Mouse (Mus musculus) liver, embryonic 16.5 days (tissue): ENCODE data around the gene Msx2. TPM values are rescaled to one million over a fixed set of nuclear protein-coding genes. Genes with fewer than 3 reads are reported as not detected.
A peak's percentile ranks its signal among the peaks of the same experiment; 100 is the strongest.

Experiments
- ATAC-seq: fragments of 200-750 bp; cut with Nextera tagmentation; 2 replicates; pipeline ENCODE4 v1.8.0; 2017; ENCODE audit warnings: low read depth, mild to moderate bottlenecking, moderate number of reproducible peaks, moderate library complexity
- H3K27ac ChIP-seq: fragments of 300-500 bp; sonication (generic); 2 replicates; pipeline ENCODE4 v1.5.1; 2014; ENCODE audit warnings: mild to moderate bottlenecking, low read length
- H3K27me3 ChIP-seq: fragments of 300-500 bp; sonication (generic); 2 replicates; pipeline ENCODE4 v1.6.1; 2014; ENCODE audit warnings: low read depth, low read length, mixed read lengths; ENCODE audit not compliant: control insufficient read depth, insufficient read depth
- H3K36me3 ChIP-seq: fragments of 300-500 bp; sonication (generic); 2 replicates; pipeline ENCODE4 v1.6.1; 2014; ENCODE audit warnings: mild to moderate bottlenecking; ENCODE audit not compliant: control insufficient read depth, insufficient read depth
- H3K4me1 ChIP-seq: fragments of 300-500 bp; sonication (generic); 2 replicates; pipeline ENCODE4 v1.6.1; 2014; ENCODE audit warnings: low read depth, low read length, mixed read lengths; ENCODE audit not compliant: control insufficient read depth
- H3K4me2 ChIP-seq: fragments of 300-500 bp; sonication (generic); 2 replicates; pipeline ENCODE4 v1.6.1; 2014; ENCODE audit warnings: low read depth, low read length, mixed read lengths
- H3K4me3 ChIP-seq: fragments of 300-500 bp; sonication (generic); 2 replicates; pipeline ENCODE4 v1.5.1; 2014; ENCODE audit warnings: low read depth, mild to moderate bottlenecking, low read length
- H3K9ac ChIP-seq: fragments of 300-500 bp; sonication (generic); 2 replicates; pipeline ENCODE4 v1.6.1; 2014; ENCODE audit warnings: low read depth, low read length
- H3K9me3 ChIP-seq: fragments of 300-500 bp; sonication (generic); replicated peaks from 2 replicates; pipeline ENCODE4 v1.6.1; 2016; ENCODE audit warnings: low read length; ENCODE audit not compliant: control insufficient read depth
- WGBS: fragments of 180-500 bp; shearing (Covaris S2); extraction: QIAGEN DNeasy Blood & Tissue Kit; methylation state at CpG from one replicate; pipeline ENCODE4 v1.1.7; 2014; ENCODE audit not compliant: insufficient replicate concordance; 5-methylcytosine and 5-hydroxymethylcytosine counted together
- polyA plus RNA-seq: library from polyadenylated mRNA; unstranded; fragments of >200 nt; fragmentation: Nextera tagmentation; extraction: Ambion mirVana; gene quantifications from 2 replicates; pipeline ENCODE4 v1.2.1, GENCODE M21; 2015

Gene Msx2
- polyA plus RNA-seq, 1 experiment from 2014 or later, result not detected

- ATAC-seq, result no peak
- H3K27ac ChIP-seq, result no peak overlapping the region
- H3K27me3 ChIP-seq, result no peaks in the 10 kb centered on the region
- no peaks in the 10 kb centered on the region for H3K4me1 ChIP-seq
- H3K4me2 ChIP-seq, result no peak overlapping the region
- H3K9me3 ChIP-seq, result no peaks in the 10 kb centered on the region
- H3K4me3 ChIP-seq, result no peak overlapping the region
- WGBS, result 47% methylated on average over 3 of the region's 3 CpGs
- H3K9ac ChIP-seq, result no peak overlapping the region
- no peaks in the 10 kb centered on the region for H3K36me3 ChIP-seq
Observed at GRCm38 (mm10) chr13:53501057-53501456, 28.2 kb upstream of the Msx2 start.

GRCm38 (mm10) chr13:53486512-53486911 lies 13.6 kb upstream of the Msx2 start:
- Histone ChIP-seq H3K27me3 (no peaks in the 10 kb centered on the region), H3K4me1 (no peaks in the 10 kb centered on the region), H3K27ac (no peak overlapping the region), H3K4me2 (no peak overlapping the region), H3K9me3 (no peaks in the 10 kb centered on the region), H3K4me3 (no peak overlapping the region), H3K9ac (no peak overlapping the region), H3K36me3 (no peaks in the 10 kb centered on the region)
- ATAC-seq, result no peak
- 41% methylated on average over 4 of the region's 4 CpGs for WGBS

- no peak overlapping the region for H3K27ac ChIP-seq
- no peak overlapping the region for H3K9ac ChIP-seq
- peak overlapping the region; percentile 50 for H3K4me2 ChIP-seq
- H3K4me1 ChIP-seq, result no peaks in the 10 kb centered on the region; the same call in 1 of the 2 replicates
- peak overlapping the region; percentile 36 for H3K4me3 ChIP-seq
- H3K36me3 ChIP-seq, result no peaks in the 10 kb centered on the region
- H3K27me3 ChIP-seq, result peaks cover 69% of the 10 kb centered on the region
- no peak for ATAC-seq
- no peaks in the 10 kb centered on the region for H3K9me3 ChIP-seq
- WGBS, result under 1% methylated on average over 37 of the region's 37 CpGs
Observed at GRCm38 (mm10) chr13:53475701-53476188, 2.9 kb upstream of the Msx2 start.

- H3K27me3 ChIP-seq, result peaks cover 82% of the 10 kb centered on the region
- no peaks in the 10 kb centered on the region for H3K36me3 ChIP-seq
- no peak overlapping the region for H3K4me3 ChIP-seq
- no peak overlapping the region for H3K9ac ChIP-seq
- H3K4me2 ChIP-seq, result no peak overlapping the region
- no peaks in the 10 kb centered on the region for H3K9me3 ChIP-seq
- H3K27ac ChIP-seq, result no peak overlapping the region
- no peak for ATAC-seq
- 14% methylated on average over 6 of the region's 6 CpGs for WGBS
- no peaks in the 10 kb centered on the region; the same call in 1 of the 2 replicates for H3K4me1 ChIP-seq
Observed at GRCm38 (mm10) chr13:53474491-53474890, 1.6 kb upstream of the Msx2 start.

GRCm38 (mm10) chr13:53473991-53474390 lies 1.1 kb upstream of the Msx2 start:
- Histone ChIP-seq H3K4me2 (no peak overlapping the region), H3K4me1 (no peaks in the 10 kb centered on the region; the same call in 1 of the 2 replicates), H3K4me3 (no peak overlapping the region), H3K27ac (no peak overlapping the region), H3K9ac (no peak overlapping the region), H3K27me3 (peaks cover 87% of the 10 kb centered on the region), H3K36me3 (no peaks in the 10 kb centered on the region), H3K9me3 (no peaks in the 10 kb centered on the region)
- no peak for ATAC-seq
- 13% methylated on average over 5 of the region's 5 CpGs for WGBS

- 8% methylated on average over 4 of the region's 4 CpGs for WGBS
- no peak overlapping the region for H3K9ac ChIP-seq
- H3K4me1 ChIP-seq, result no peaks in the 10 kb centered on the region; the same call in 1 of the 2 replicates
- H3K4me2 ChIP-seq, result no peak overlapping the region
- no peak overlapping the region for H3K27ac ChIP-seq
- H3K4me3 ChIP-seq, result no peak overlapping the region
- H3K9me3 ChIP-seq, result no peaks in the 10 kb centered on the region
- peaks cover 91% of the 10 kb centered on the region for H3K27me3 ChIP-seq
- no peaks in the 10 kb centered on the region for H3K36me3 ChIP-seq
- no peak for ATAC-seq
Observed at GRCm38 (mm10) chr13:53473291-53473690, 417 bp upstream of the Msx2 start.

GRCm38 (mm10) chr13:53471926-53472613 lies 804 bp downstream of the Msx2 start:
- no peaks in the 10 kb centered on the region for H3K36me3 ChIP-seq
- peaks cover 92% of the 10 kb centered on the region for H3K27me3 ChIP-seq
- ATAC-seq, result no peak
- H3K4me1 ChIP-seq, result no peaks in the 10 kb centered on the region; the same call in 1 of the 2 replicates
- no peak overlapping the region for H3K27ac ChIP-seq
- H3K4me3 ChIP-seq, result peak overlapping the region; percentile 46
- no peak overlapping the region for H3K9ac ChIP-seq
- H3K4me2 ChIP-seq, result peak overlapping the region; percentile 53
- H3K9me3 ChIP-seq, result no peaks in the 10 kb centered on the region
- WGBS, result under 1% methylated on average over 50 of the region's 50 CpGs

GRCm38 (mm10) chr13:53471411-53471810 lies 1.5 kb downstream of the Msx2 start:
- no peaks in the 10 kb centered on the region for H3K36me3 ChIP-seq
- WGBS, result 10% methylated on average over 6 of the region's 6 CpGs
- no peak overlapping the region for H3K27ac ChIP-seq
- no peak overlapping the region for H3K4me3 ChIP-seq
- H3K9me3 ChIP-seq, result no peaks in the 10 kb centered on the region
- H3K27me3 ChIP-seq, result peaks cover 88% of the 10 kb centered on the region
- H3K4me1 ChIP-seq, result no peaks in the 10 kb centered on the region; the same call in 1 of the 2 replicates
- no peak overlapping the region for H3K9ac ChIP-seq
- no peak for ATAC-seq
- H3K4me2 ChIP-seq, result no peak overlapping the region

- Histone ChIP-seq H3K27ac (no peak overlapping the region), H3K9me3 (no peaks in the 10 kb centered on the region), H3K9ac (no peak overlapping the region), H3K4me3 (no peak overlapping the region), H3K27me3 (peaks cover 88% of the 10 kb centered on the region), H3K36me3 (no peaks in the 10 kb centered on the region), H3K4me2 (no peak overlapping the region), H3K4me1 (no peaks in the 10 kb centered on the region; the same call in 1 of the 2 replicates)
- 17% methylated on average over 9 of the region's 9 CpGs for WGBS
- ATAC-seq, result no peak
Observed at GRCm38 (mm10) chr13:53470437-53471151, 2.3 kb downstream of the Msx2 start.
